Mouse (Mus musculus) hindbrain, embryonic 14.5 days (tissue): Measurements from ENCODE around the gene Rnaseh2c. TPM values are rescaled to one million over a fixed set of nuclear protein-coding genes. Genes with fewer than 3 reads are reported as not detected.
A peak's percentile ranks its signal among the peaks of the same experiment; 100 is the strongest.

Experiments used
- ATAC-seq: fragments of 200-750 bp; cut with Nextera tagmentation; 2 replicates; pipeline ENCODE4 v1.8.0; 2017; ENCODE audit warnings: moderate number of reproducible peaks, mild to moderate bottlenecking, moderate TSS enrichment, moderate library complexity; ENCODE audit not compliant: low FRiP score
- DNase-seq: peaks from one replicate; pipeline ENCODE4 v3.0.0-alpha.2; 2015; ENCODE audit warnings: low spot score
- H3K27ac ChIP-seq: fragments of 300-500 bp; sonication (generic); 2 replicates; pipeline ENCODE4 v1.5.1; 2014; ENCODE audit warnings: mild to moderate bottlenecking, moderate library complexity
- H3K27me3 ChIP-seq: fragments of 300-500 bp; sonication (generic); 2 replicates; pipeline ENCODE4 v1.6.1; 2014; ENCODE audit warnings: mild to moderate bottlenecking, low read length, mixed read lengths; ENCODE audit not compliant: control insufficient read depth, insufficient read depth
- H3K36me3 ChIP-seq: fragments of 300-500 bp; sonication (generic); replicated peaks from 2 replicates; pipeline ENCODE4 v1.6.1; 2014; ENCODE audit not compliant: control insufficient read depth, insufficient read depth
- H3K4me1 ChIP-seq: fragments of 300-500 bp; sonication (generic); replicated peaks from 2 replicates; pipeline ENCODE4 v1.6.1; 2014; ENCODE audit warnings: antibody characterized with exemption, low read length, mixed read lengths; ENCODE audit not compliant: control insufficient read depth, insufficient read depth
- H3K4me2 ChIP-seq: fragments of 300-500 bp; sonication (generic); replicated peaks from 2 replicates; pipeline ENCODE4 v1.6.1; 2014; ENCODE audit warnings: mild to moderate bottlenecking, moderate library complexity
- H3K4me3 ChIP-seq: fragments of 300-500 bp; sonication (generic); replicated peaks from 2 replicates; pipeline ENCODE4 v1.5.1; 2014; ENCODE audit warnings: mild to moderate bottlenecking, low read length
- H3K9ac ChIP-seq: fragments of 300-500 bp; sonication (generic); 2 replicates; pipeline ENCODE4 v1.6.1; 2014
- H3K9me3 ChIP-seq: fragments of 300-500 bp; sonication (generic); 2 replicates; pipeline ENCODE4 v1.6.1; 2016; ENCODE audit warnings: low read length; ENCODE audit not compliant: control insufficient read depth
- WGBS: fragments of 180-500 bp; shearing (Covaris S2); extraction: QIAGEN DNeasy Blood & Tissue Kit; methylation state at CpG from one replicate; pipeline ENCODE4 v1.1.7; 2014; 5-methylcytosine and 5-hydroxymethylcytosine counted together
- polyA plus RNA-seq: library from polyadenylated mRNA; unstranded; fragments of >200 nt; fragmentation: Nextera tagmentation; extraction: Ambion mirVana; gene quantifications from 2 replicates; pipeline ENCODE4 v1.2.1, GENCODE M21; 2014

Rnaseh2c gene
- polyA plus RNA-seq, 1 experiment from 2014 or later = 55.1 TPM

DNA sequence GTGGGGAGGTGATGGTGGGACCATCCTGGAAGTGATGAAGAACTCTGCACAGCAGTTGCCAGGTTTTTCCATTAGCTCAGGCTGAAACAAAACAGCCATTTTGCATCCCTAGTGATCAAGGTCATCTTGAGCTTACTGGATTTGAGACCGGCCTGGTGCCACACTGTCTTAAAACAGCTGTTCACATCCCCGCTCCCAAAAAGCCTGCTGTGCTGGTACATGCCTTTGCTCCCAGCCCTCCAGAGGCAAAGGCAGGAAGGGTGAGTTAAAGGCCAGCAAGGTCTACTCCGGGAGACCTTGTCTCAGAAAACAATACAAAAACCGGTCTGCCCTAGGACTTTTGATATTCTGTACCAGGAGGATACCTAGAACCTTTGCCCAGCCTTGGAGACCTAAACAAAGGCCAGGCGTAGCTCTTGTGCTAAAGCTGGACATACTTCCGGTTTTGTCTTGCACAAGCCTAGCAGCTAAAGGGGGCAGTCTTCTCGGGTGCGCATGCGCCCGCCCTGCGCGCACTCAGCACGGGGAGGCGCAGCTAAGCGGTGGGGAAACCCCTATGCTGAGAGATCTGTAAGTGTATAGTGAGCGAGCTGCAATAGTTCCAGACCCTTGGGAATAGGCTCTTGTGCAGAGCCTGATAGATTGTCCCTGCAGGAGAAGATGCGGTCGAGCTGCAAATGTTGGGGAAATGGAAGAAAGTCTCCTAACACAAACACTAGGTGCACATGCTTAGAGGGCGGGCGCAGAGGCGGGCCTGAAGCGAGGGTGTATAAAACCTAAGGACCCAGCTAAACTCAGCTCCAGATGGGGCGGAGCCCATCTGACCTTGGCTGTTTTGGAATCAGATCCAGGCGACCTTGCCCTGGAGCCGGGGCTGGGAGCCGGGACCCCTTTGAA is 47.0 kb downstream of the Rnaseh2c start:
- H3K27me3 ChIP-seq = peaks cover 6% of the 10 kb centered on the region
- peak overlapping the region; percentile 17 for H3K4me3 ChIP-seq
- peak overlapping the region; percentile 56 for H3K4me2 ChIP-seq
- H3K36me3 ChIP-seq = peaks cover 48% of the 10 kb centered on the region
- peak overlapping the region; percentile 54 for H3K9ac ChIP-seq
- 11% methylated on average over 26 of the region's 26 CpGs for WGBS
- ATAC-seq = peak; percentile 88
- H3K9me3 ChIP-seq = no peaks in the 10 kb centered on the region
- peak; percentile 84 for DNase-seq
- peaks cover 11% of the 10 kb centered on the region; the same call in 1 of the 2 replicates for H3K4me1 ChIP-seq
- peak overlapping the region; percentile 69 for H3K27ac ChIP-seq

DNA sequence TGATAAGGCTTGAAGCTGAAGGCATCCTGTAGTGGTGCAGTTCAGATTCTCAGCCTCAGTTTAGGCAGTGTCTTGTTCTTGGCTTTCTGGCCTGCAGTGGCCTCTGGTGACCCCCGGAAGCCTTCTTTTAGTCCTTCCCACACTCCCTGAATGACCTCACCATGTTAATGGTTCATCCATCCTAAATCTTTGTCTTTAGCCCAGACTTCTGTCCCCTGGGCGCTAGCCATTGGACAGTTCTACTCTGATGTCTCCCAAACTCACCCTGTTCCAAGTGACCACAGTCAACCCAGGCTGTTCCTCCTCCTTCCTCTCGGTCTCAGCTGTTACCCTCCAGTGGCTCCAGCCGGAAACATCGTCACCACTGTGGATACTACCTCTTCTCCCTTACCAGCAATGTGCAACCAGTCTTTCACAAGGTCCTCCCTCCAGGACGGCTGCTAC is 47.6 kb downstream of the Rnaseh2c start:
- Histone ChIP-seq H3K9ac (peak overlapping the region; percentile 54), H3K4me2 (peak overlapping the region; percentile 56), H3K27me3 (peaks cover 13% of the 10 kb centered on the region), H3K4me3 (peak overlapping the region; percentile 17; the same call in 1 of the 2 replicates), H3K4me1 (peaks cover 18% of the 10 kb centered on the region), H3K27ac (peak overlapping the region; percentile 69; the same call in 1 of the 2 replicates), H3K36me3 (peaks cover 42% of the 10 kb centered on the region), H3K9me3 (no peaks in the 10 kb centered on the region)
- DNase-seq (no peak), ATAC-seq (no peak; the same call in 1 of the 2 replicates)
- WGBS = 73% methylated on average over 6 of the region's 6 CpGs

DNA sequence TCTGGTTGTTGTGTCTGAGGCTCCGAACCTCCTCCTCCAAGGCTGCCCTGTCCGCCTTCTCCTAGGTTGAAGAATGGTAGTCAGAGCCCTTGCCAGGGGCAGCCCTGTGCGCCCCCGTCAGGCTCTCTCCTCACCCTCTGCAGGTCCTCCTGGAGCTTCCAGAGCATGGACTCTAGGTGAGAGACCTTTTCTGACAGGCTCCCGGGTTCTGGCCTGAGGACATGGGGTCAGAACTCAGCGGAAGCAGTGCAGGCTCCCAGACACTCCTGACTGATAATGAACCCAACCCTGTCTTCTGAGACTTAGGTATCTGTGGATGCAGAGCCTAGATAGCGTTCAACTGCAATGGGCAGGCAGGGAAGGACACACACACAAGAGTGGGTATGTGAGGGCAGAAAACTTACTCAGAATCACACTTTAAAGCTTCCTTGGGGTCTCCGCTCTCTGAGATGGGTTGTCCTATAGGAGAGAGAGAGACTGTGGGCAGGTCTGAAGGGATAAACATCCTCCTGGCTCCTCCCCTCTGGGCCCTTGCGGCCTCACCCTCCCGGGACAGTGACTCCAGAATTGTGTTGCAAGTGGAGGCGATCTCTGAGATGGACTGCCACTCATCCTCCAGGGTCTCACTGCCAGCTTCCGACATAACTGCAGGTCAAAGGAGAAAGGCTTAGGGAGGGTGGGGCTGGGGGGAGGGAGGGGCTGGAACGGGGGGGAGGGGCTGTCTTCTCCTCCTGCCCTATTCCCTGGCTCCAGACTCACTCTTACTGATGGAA is 50.0 kb downstream of the Rnaseh2c start:
- DNase-seq (no peak), ATAC-seq (no peak)
- H3K27me3 ChIP-seq = peaks cover 35% of the 10 kb centered on the region
- H3K27ac ChIP-seq = no peak overlapping the region
- peaks cover 18% of the 10 kb centered on the region for H3K36me3 ChIP-seq
- H3K9ac ChIP-seq = no peak overlapping the region
- H3K4me2 ChIP-seq = no peak overlapping the region
- peaks cover 24% of the 10 kb centered on the region for H3K4me1 ChIP-seq
- H3K4me3 ChIP-seq = no peak overlapping the region
- 62% methylated on average over 13 of the region's 13 CpGs for WGBS
- no peaks in the 10 kb centered on the region for H3K9me3 ChIP-seq

DNA sequence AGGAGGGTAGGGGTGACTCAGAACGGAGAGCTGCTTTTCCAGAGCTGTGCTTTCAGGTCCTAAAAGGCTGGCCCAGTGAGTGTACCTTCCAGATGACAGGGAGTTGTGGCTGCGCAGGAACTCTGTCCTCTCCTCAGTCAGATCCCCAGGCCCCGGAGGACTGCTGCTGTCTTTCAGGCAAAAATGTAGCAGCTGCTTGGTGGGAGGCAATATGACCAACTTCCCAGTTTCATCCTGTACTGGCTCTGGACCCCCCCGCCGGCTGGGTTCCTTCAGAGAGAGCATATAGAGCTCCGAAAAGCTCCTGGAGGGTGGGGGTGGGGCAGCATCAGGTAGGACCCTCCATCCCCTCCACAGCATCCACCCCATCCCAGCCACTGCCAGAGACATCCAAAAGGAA is 50.9 kb downstream of the Rnaseh2c start:
- Histone ChIP-seq H3K27me3 (peaks cover 35% of the 10 kb centered on the region), H3K9me3 (no peaks in the 10 kb centered on the region), H3K9ac (no peak overlapping the region), H3K4me1 (peaks cover 24% of the 10 kb centered on the region), H3K4me2 (no peak overlapping the region), H3K27ac (no peak overlapping the region), H3K36me3 (peaks cover 9% of the 10 kb centered on the region), H3K4me3 (no peak overlapping the region)
- 81% methylated on average over 6 of the region's 6 CpGs for WGBS
- ATAC-seq (no peak), DNase-seq (no peak)

DNA sequence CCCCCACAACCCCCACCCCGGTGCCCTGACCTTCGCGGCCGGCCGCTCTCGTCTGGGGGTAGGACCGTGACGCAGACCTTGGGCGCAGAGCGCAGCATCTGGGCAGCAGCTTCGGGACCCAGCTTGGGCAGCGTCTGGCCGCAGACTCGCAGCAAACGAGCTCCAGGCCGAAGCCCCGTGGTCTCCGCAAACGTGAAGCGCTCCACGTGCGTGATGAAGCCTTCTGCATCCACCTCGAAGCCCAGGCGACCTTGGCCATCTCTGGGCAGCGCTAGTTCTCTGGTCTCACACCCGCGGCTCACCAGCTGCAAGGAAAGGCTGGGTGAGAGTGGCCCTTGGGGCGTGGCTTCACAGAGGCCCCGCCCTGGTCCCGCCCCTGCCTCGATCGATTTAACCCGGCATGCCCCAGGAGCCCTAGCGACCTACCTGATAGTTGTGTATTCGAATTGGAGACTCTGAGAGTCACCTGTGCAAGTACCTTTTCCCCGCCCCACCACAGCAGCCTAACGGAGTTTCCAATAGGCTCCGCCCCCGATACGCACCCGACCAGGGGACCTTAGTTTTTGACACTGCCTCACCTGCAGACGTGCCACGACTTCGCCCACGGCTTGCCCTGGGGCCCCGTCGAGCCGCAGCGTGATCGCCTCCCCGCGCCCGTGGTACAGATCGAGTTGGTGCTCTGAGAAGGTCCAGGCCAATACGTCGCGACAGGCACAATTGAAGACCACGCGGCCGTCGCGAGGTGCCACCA is 52.5 kb downstream of the Rnaseh2c start:
- H3K36me3 ChIP-seq = 0 out of 2 replicates have a peak, but pooled peaks cover 7% of the 10 kb centered on the region
- DNase-seq (peak; percentile 37), ATAC-seq (peak; percentile 57)
- H3K9ac ChIP-seq = peak overlapping the region; percentile 55
- H3K4me1 ChIP-seq = peaks cover 14% of the 10 kb centered on the region
- H3K4me3 ChIP-seq = peak overlapping the region; percentile 35
- peak overlapping the region; percentile 58 for H3K4me2 ChIP-seq
- WGBS = 9% methylated on average over 62 of the region's 62 CpGs
- no peak overlapping the region for H3K27ac ChIP-seq
- H3K9me3 ChIP-seq = no peaks in the 10 kb centered on the region
- peaks cover 35% of the 10 kb centered on the region for H3K27me3 ChIP-seq

DNA sequence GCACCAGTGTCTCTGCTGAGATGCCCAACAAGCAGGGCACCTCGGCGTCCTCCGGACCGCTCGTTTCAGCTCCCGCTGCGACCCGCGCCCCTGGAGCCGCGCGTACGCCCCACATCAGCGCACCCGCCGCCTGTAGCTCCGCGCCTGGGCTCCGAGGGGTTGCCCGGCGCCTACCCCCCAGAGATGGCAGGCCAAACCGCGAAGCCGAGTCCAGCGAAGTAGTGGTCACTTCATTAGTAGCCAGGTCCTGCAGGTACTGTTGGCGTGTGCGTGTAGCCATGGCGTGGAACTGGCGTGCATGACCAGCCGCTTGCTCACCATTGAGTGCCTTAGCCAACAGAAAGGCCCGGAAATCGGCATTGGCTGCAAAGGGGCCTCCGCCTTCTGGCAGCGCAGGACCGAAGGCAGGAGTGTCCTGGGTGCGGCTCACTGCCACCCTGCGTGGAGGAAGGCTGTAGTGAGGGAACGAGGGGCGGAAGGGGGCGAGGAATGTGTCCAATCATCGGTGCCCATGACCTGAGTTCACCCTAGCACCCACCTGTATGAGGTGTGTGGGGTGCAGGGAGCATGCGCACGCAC is 53.1 kb downstream of the Rnaseh2c start:
- H3K36me3 ChIP-seq = 0 out of 2 replicates have a peak, but pooled peaks cover 7% of the 10 kb centered on the region

More for the DNA sequence above, 53.1 kb downstream of the Rnaseh2c start:
- Histone ChIP-seq H3K9me3 (no peaks in the 10 kb centered on the region), H3K27ac (no peak overlapping the region), H3K27me3 (peaks cover 35% of the 10 kb centered on the region), H3K4me1 (peaks cover 12% of the 10 kb centered on the region), H3K4me2 (peak overlapping the region; percentile 58), H3K9ac (peak overlapping the region; percentile 55), H3K4me3 (peak overlapping the region; percentile 35)
- ATAC-seq (no peak), DNase-seq (no peak)
- 13% methylated on average over 43 of the region's 43 CpGs for WGBS

Other genes starting within 250 kb of the Rnaseh2c start
- 35.0 and 37.2 TPM in 2 replicates for gene Eif1ad, start 235.1 kb upstream of the Rnaseh2c start, polyA plus RNA-seq
- gene Banf1, start 234.7 kb upstream of the Rnaseh2c start, polyA plus RNA-seq = 308 and 323 TPM in 2 replicates
- gene Sart1, start 213.2 kb upstream of the Rnaseh2c start, polyA plus RNA-seq = 53.3 and 57.3 TPM in 2 replicates
- not detected in 2 replicates for gene Tsga10ip, start 199.3 kb upstream of the Rnaseh2c start, polyA plus RNA-seq
- gene Drap1, start 176.9 kb upstream of the Rnaseh2c start, polyA plus RNA-seq = 237 and 253 TPM in 2 replicates
- gene AI837181, start 176.7 kb upstream of the Rnaseh2c start, polyA plus RNA-seq = 61.3 and 66.0 TPM in 2 replicates
- gene Fosl1, start 154.3 kb upstream of the Rnaseh2c start, polyA plus RNA-seq = not detected in 2 replicates
- 10.4 and 10.9 TPM in 2 replicates for gene Ccdc85b, start 144.0 kb upstream of the Rnaseh2c start, polyA plus RNA-seq
- 145 and 151 TPM in 2 replicates for gene Fibp, start 141.3 kb upstream of the Rnaseh2c start, polyA plus RNA-seq
- gene Ctsw, start 133.4 kb upstream of the Rnaseh2c start, polyA plus RNA-seq = 4.2 and 5.4 TPM in 2 replicates
- gene Efemp2, start 127.9 kb upstream of the Rnaseh2c start, polyA plus RNA-seq = 37.8 and 41.1 TPM in 2 replicates
- 40.0 and 41.7 TPM in 2 replicates for gene Mus81, start 113.5 kb upstream of the Rnaseh2c start, polyA plus RNA-seq
- 3,620 and 3,763 TPM in 2 replicates for gene Cfl1, start 111.4 kb upstream of the Rnaseh2c start, polyA plus RNA-seq
- gene 1700020D05Rik, start 98.1 kb upstream of the Rnaseh2c start, polyA plus RNA-seq = 0.21 and 0.58 TPM in 2 replicates
- 87.1 and 96.5 TPM in 2 replicates for gene Snx32, start 91.3 kb upstream of the Rnaseh2c start, polyA plus RNA-seq
- 0.07 and 0.15 TPM in 2 replicates for gene Ovol1, start 41.2 kb upstream of the Rnaseh2c start, polyA plus RNA-seq
- 3.8 and 4.0 TPM in 2 replicates for gene Ap5b1, start 33.8 kb upstream of the Rnaseh2c start, polyA plus RNA-seq
- 38.4 and 41.0 TPM in 2 replicates for gene Kat5, start 8.4 kb downstream of the Rnaseh2c start, polyA plus RNA-seq
- gene Rela, start 35.6 kb downstream of the Rnaseh2c start, polyA plus RNA-seq = 30.2 and 31.0 TPM in 2 replicates
- 12.7 and 16.2 TPM in 2 replicates for gene Sipa1, start 61.8 kb downstream of the Rnaseh2c start, polyA plus RNA-seq
- 11.4 and 11.5 TPM in 2 replicates for gene Map3k11, start 86.9 kb downstream of the Rnaseh2c start, polyA plus RNA-seq
- gene Pcnx3, start 87.0 kb downstream of the Rnaseh2c start, polyA plus RNA-seq = 28.3 and 32.1 TPM in 2 replicates
- gene Kcnk7, start 102.5 kb downstream of the Rnaseh2c start, polyA plus RNA-seq = 0.36 TPM in 1 of 2 replicates, not detected in the other
- 9.2 and 12.5 TPM in 2 replicates for gene Ehbp1l1, start 124.4 kb downstream of the Rnaseh2c start, polyA plus RNA-seq
- gene Fam89b, start 127.8 kb downstream of the Rnaseh2c start, polyA plus RNA-seq = 140 and 144 TPM in 2 replicates
- gene Ltbp3, start 139.0 kb downstream of the Rnaseh2c start, polyA plus RNA-seq = 13.8 and 15.8 TPM in 2 replicates
- gene Scyl1, start 169.5 kb downstream of the Rnaseh2c start, polyA plus RNA-seq = 73.5 and 76.7 TPM in 2 replicates